Comparison of ENCODE assay signal across 19 mouse cellular contexts in the genomic region with DNA sequence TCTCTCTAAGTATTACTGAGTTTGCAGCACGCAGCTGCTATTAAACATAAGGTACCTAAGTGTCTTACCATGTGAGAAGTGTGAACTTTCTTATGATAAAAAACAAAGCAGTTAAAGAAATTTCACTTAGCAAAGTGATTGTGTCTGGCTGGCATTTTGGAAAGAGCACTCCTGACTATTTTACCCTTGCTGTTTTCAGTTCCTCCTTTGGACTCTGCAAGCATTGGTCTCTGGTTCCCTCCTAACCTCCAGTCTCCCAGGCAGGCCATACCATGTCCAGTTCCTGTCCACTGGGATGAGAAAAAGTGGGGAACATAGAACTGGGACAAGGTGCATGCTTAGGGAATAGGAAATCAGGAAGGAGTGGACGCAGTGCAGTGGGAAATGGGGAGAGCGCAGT.
A peak's percentile ranks its signal among the peaks of the same experiment; 100 is the strongest.
DNase-seq lines count a peak whose midpoint lies in the region; ATAC-seq lines count a peak whose summit lies in the region.
"Had no signal": no experiment of that assay in that cellular context is flagged by ENCODE, and none has a peak within 500 bp of the region (broad histone marks: within the 10 kb centered on the region; RNA-seq: fewer than 3 reads in every experiment).

No protein-coding gene starts in this region.

- peak; percentile 30 for DNase-seq in heart, adult 11 months
- DNase-seq in heart, postnatal 10 days = no peak
- peak; percentile 27 for DNase-seq in testis, postnatal 10 days (ENCODE audit: low spot score)
- DNase-seq in testis, postnatal 14 days (ENCODE audit: low spot score) = no peak
- no peak for DNase-seq in natural killer cell, adult 2 months (ENCODE audit: low spot score in 2 of 2)
- DNase-seq in adrenal gland, postnatal 14 days = no peak
- DNase-seq: adrenal gland, adult 2 months; adrenal gland, postnatal 10 days; adrenal gland, postnatal 36 days; B cell, adult 2 months; cerebellum, adult 11-12 months; cerebellum, adult 2 months; cerebellum, adult 9-10 months; cerebellum, postnatal 10 days; cerebellum, postnatal 25 days had no signal

- ATAC-seq in megakaryocyte, adult 5-6 weeks (ENCODE audit: poor library complexity, severe bottlenecking) = peak; percentile 47; the same call in 1 of the 2 replicates
- ATAC-seq: CD4-positive, CD25-positive, alpha-beta regulatory T cell, adult 4 months; forebrain, embryonic 13.5 days; forebrain, embryonic 15.5 days had no signal

- intact Hi-C loops in heart, postnatal 10 days (cut with DNase I) = no loop called here

Comparison
In these comparisons a context has a peak if more than half of its experiments do, and no peak if none do; other contexts are left out.
1. DNase-seq: peak in heart, adult 11 months (single experiment) and testis, postnatal 10 days (single experiment); none in heart, postnatal 10 days (0 of 2), testis, postnatal 14 days (single experiment), natural killer cell, adult 2 months (0 of 2) and adrenal gland, postnatal 14 days (single experiment).